Mouse (Mus musculus) thymus, postnatal 0 days (tissue): ENCODE measurements around the gene Alk. TPM values are rescaled to one million over a fixed set of nuclear protein-coding genes. Genes with fewer than 3 reads are reported as not detected.

Experiments used
- DNase-seq: peaks from one replicate; pipeline ENCODE4 v3.0.0-alpha.2; 2015; ENCODE audit warnings: low spot score
- polyA plus RNA-seq: library from polyadenylated mRNA; unstranded; fragments of >200 nt; fragmentation: Nextera tagmentation; extraction: Ambion mirVana; gene quantifications from 2 replicates; pipeline ENCODE4 v1.2.1, GENCODE M21; 2015

Gene Alk
- polyA plus RNA-seq, 1 experiment from 2014 or later = 0.05 TPM

DNA sequence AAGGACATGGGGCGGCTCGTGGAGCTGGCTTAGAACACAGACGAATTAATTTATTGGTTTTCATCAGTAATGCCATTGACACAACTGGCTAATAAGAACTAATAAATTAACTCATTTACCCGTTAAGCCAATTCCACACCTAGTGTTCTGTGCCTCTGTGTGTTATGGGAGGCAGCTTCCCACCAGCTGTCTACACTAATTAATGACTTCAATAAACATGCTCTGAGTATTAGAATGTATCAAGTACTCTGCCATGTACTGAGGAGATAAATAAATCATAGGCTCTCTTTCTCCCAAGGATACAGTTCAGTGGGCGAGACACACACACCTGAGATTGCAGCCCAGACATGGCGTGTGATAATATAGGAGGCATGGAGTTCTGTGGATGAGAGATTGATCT lies 723.1 kb downstream of the Alk start:
- DNase-seq = no peak

DNA sequence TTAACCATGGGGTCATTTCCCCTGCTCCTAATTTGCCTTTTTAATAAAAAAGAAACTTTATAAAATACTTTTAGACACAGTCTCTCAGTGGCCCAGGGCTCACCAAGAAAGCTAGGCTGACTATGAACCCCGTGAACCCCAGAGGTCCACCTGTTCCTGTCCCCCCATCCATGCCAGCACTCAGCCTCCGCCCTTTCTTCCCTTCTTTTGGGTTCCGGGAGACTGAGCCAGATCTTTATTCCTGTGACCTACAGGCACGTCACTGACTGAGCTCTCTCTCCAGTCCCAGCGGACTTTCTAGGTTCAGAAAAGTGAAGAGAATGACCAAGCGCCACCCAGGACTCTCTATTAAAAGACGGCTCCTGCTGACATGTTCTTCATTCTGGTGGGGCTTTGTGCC lies 728.9 kb downstream of the Alk start:
- DNase-seq = no peak

- DNase-seq = no peak
Observed at GRCm38 (mm10) chr17:71874795-71875194, 729.6 kb downstream of the Alk start.

- DNase-seq = peak; percentile 45
Observed at GRCm38 (mm10) chr17:71874077-71874476, 730.4 kb downstream of the Alk start.

DNA sequence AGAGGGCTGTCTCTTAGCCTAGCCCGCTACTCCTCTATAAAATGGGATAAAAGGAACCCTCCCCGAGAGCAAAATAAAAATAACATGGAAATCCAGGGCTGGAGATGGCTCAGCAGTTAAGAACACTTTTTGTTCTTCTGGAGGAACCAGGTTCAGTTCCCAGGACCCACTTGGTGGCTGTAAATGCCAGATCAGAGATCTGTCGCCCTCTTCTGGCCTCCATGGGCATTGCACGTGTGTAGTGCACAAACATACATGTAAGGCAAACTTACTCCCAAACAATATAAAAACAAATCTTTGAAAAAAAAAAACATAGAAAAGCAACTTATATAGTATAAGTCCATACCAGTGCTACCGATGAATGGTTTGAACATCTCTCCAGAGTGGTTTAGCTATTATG lies 731.5 kb downstream of the Alk start:
- DNase-seq = peak; percentile 29

GRCm38 (mm10) chr17:71871981-71872380 lies 732.4 kb downstream of the Alk start:
- no peak for DNase-seq

- DNase-seq = no peak
Observed at GRCm38 (mm10) chr17:71870641-71871040, 733.8 kb downstream of the Alk start.

DNA sequence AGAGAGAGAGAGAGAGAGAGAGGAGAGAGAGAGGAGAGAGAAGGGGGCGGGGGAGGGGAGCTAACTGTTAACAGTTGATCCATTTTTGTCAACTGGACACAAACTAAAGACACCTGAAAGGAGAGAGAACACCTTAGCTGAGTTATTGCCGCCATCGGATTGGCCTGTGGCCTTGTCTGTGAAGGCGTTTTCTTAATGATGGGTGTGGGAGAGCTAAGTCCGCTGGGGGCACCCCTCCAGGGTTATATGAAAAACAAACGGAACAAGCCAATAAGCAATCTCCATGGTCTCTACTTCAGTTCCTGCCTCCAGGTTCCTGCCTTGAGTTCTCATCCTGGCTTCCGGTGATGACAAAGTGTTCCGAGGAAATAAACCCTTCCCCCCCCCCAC lies 734.2 kb downstream of the Alk start:
- DNase-seq = no peak

DNA sequence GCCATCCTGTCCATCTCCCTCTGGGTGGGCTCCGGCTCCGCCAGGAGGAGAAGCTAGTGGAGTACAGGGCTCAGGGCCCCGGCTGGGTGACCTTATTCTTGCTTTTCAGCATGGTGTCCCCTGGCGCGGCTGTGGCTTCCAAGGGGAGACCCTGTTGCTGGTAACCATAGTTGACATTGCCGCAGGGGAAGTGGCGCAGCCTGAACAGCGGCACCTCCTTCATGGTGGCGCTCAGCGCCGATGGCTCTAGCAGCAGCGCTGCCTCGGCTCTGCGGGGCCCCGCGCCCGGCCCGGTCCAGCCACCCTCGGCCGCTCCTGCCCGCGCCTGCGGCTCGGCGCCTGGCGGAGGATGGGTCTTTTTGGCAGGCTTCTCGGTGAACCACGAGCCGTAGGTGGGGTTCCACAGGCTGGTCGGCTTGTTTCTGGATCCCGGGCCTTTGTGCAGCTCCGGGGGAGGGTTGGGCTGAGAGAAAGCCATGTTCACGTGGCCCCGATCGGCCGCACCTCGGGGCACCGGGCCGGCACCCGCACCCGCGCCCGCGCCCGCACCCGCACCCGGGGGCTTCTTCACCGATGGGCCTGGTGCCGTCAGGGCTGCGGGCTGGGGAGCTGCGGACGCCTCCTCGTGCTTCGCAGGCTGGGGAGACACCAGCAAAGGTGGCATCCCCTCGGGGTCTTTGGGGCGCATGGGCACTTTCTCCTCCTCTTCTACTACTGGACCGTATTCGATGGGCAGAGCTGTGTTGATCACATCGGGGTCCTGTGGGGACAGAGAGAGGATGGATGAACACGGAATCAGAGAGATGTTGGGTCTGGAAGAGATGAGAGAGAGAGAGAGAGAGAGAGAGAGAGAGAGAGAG lies 734.8 kb downstream of the Alk start:
- DNase-seq = no peak

- DNase-seq = no peak
Observed at GRCm38 (mm10) chr17:71868828-71869227, 735.6 kb downstream of the Alk start.

DNA sequence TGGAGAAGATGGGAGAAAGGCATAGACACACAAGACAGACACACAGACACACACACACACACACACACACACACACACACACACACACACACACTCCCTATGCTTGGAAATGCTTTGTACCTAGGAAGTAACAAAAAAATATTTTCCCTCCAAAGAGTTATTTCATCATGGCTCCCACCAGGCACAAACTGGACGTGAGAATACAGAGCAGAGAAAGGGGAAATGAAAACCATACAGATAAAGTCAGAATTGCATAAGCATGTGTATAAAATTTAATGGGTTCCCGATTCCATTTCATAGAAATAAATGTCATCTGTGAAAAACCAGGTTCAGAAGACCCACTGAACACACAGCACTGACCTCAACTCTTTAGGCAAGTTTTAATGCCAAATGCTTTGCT lies 736.5 kb downstream of the Alk start:
- no peak for DNase-seq

DNA sequence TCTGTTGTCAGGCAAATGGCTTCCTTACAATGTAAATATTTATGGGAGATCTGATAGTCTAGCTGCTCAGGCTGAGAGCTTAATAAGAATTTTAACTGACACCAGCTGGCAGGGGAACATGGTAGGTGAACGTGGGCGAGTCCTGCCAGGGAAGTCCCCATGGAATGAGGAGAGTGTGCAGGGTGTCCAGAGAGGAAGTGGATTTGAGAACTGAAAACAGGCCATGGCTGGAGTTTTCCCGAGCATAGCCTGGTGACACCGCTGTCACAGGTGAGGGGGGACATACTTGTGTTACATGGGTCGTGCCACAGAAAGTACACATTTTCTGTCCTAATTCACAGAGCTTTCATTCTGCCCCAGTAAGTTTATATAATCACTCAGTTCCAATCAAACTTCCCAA lies 739.0 kb downstream of the Alk start:
- DNase-seq = no peak

DNA sequence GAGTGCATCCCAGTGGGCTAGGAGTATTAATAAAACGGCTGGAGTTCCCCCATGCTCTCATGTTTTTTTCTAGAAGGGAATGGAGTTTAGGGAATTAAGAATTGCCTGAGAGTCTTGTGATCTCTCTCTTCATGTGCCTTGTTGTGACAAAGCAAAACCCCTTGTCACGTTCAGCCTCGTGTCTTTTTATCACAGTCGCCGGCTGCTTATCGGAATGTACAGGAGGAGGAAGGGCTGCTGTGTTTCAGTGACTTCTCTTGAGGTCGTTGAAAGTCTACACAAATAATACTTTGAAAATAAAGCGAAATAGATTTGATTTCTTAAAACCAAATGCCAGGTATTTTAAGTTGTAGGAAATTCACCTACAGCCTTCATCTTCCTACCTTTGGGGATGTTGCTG lies 740.4 kb downstream of the Alk start:
- no peak for DNase-seq

GRCm38 (mm10) chr17:71862895-71863294 lies 741.5 kb downstream of the Alk start:
- DNase-seq = no peak

DNA sequence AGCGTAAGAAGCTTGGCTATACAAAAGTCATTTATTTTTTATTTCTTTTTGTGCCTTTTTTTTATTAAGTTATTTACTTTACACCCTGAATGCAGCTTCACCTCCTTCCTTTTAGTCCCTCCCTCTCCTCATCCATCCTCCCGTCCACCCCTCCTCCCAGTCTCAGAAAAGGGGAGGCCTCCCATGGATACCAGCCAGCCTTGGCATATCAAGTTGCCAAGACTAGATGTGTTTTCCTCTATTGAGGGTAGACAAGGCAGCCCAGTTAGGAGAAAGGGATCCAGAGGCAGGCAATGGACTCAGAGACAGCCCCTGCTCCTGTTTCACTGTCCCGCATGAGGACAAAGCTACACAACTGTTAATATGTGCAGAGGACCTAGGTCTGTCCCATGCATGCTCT lies 742.2 kb downstream of the Alk start:
- DNase-seq = no peak

DNA sequence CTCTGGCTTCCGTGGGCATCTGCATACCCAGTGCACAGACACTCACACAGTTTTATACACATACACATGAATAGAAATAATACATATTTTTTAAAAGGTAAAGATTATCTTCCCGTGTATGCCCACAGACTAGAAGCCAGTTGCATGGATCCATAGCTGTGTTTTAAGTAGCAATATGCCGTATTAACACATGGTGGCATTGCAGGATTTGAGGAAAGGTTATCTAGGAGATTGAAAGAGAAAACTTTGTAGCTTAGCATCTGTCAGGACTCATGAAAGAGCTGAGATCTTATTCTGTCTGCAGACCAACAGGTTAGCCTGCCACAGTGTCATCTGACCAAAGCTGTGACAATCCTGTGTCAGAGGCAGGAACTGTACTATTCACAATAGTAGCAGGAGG lies 772.5 kb downstream of the Alk start:
- no peak for DNase-seq

DNA sequence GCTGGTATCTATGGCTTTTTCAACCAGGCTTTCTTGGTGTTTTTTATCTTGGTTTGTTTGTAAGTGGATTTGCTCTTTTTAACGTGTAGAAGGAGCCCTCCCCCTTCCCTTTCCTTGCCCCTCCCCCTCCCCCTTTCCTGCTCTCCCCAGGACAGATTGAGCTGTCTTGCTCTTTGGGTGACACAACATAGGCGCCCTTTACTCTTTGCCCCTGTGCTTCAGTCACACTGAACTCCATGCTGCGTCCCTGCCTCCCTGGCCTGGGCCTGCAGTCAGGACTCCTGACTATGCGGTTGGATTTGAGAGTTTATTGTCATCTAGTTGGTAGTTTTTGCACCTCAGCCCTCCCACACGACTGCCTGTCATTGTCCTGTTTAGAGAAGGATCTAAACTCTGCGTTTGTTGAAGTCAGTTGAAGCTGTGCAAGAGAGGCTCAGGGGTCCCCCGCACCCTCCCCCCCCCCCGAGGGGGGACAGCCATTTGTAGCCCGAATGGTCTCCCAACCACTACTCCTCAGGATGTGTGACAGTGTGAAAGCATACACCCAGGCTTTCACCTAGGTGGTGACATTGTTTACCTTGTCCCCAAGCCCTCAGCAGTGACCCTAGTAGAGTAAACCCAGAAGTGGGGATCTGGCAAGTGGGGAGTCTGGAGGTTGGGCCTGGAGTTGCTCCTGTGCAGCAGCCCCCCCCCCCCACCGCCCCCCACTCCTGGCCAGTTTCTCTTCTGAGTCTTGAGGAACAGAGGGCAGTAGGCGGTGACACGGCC lies 775.6 kb downstream of the Alk start:
- no peak for DNase-seq

GRCm38 (mm10) chr17:71827627-71828026 lies 776.8 kb downstream of the Alk start:
- DNase-seq = no peak

DNA sequence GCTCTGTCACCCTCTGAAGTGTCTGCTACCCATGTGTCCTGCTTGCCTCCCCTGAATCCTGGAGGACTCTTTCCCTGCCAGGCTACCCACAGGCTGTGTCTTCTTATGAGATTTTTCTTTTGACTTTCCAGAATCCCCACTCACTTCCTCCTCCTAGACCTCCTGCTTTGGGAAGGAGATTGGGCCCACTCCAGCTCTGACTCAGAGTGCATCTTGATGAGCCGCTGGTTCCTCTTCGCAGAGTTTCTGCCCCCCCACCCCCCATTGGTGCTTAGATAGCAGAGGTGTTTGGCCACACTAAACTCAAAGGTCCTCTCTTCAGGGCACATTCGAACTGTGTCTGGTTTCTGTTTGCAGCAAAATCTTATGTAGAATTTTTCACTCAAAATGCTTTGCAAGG lies 777.8 kb downstream of the Alk start:
- DNase-seq = no peak

GRCm38 (mm10) chr17:71823622-71824306 lies 780.7 kb downstream of the Alk start:
- no peak for DNase-seq
